Mouse (Mus musculus): ENCODE measurements around the gene Foxn3.

Gene Foxn3

GRCm38 (mm10) chr12:99415538-99415937 is 147.8 kb downstream of the Foxn3 start:
- no peak for DNase-seq (ENCODE audit: low spot score)

GRCm38 (mm10) chr12:99412496-99412895 is 150.9 kb downstream of the Foxn3 start:
- no peak for DNase-seq (ENCODE audit: low spot score)

- no peak for DNase-seq (ENCODE audit: low spot score)
Measured at GRCm38 (mm10) chr12:99412034-99412433, 151.3 kb downstream of the Foxn3 start.

GRCm38 (mm10) chr12:99408651-99409050 is 154.7 kb downstream of the Foxn3 start:
- DNase-seq (ENCODE audit: low spot score): no peak

- DNase-seq (ENCODE audit: low spot score): no peak
Measured at GRCm38 (mm10) chr12:99408089-99408488, 155.3 kb downstream of the Foxn3 start.

- no peak for DNase-seq (ENCODE audit: low spot score)
Measured at GRCm38 (mm10) chr12:99407318-99407716, 156.1 kb downstream of the Foxn3 start.

GRCm38 (mm10) chr12:99406697-99407317 is 156.6 kb downstream of the Foxn3 start:
- DNase-seq (ENCODE audit: low spot score): no peak

GRCm38 (mm10) chr12:99406254-99406653 is 157.1 kb downstream of the Foxn3 start:
- DNase-seq (ENCODE audit: low spot score): peak; percentile 50

GRCm38 (mm10) chr12:99405401-99405800 is 158.0 kb downstream of the Foxn3 start:
- peak; percentile 15 for DNase-seq (ENCODE audit: low spot score)

GRCm38 (mm10) chr12:99403004-99403403 is 160.4 kb downstream of the Foxn3 start:
- DNase-seq (ENCODE audit: low spot score): no peak

GRCm38 (mm10) chr12:99400907-99401306 is 162.5 kb downstream of the Foxn3 start:
- no peak for DNase-seq (ENCODE audit: low spot score)

GRCm38 (mm10) chr12:99399575-99399974 is 163.8 kb downstream of the Foxn3 start:
- DNase-seq (ENCODE audit: low spot score): no peak

- DNase-seq (ENCODE audit: low spot score): no peak
Measured at GRCm38 (mm10) chr12:99396461-99396860, 166.9 kb downstream of the Foxn3 start.

GRCm38 (mm10) chr12:99395082-99395481 is 168.3 kb downstream of the Foxn3 start:
- no peak for DNase-seq (ENCODE audit: low spot score)

GRCm38 (mm10) chr12:99394676-99395075 is 168.7 kb downstream of the Foxn3 start:
- no peak for DNase-seq (ENCODE audit: low spot score)

GRCm38 (mm10) chr12:99393867-99394630 is 169.3 kb downstream of the Foxn3 start:
- no peak for DNase-seq (ENCODE audit: low spot score)

GRCm38 (mm10) chr12:99392944-99393866 is 170.2 kb downstream of the Foxn3 start:
- peak; percentile 93 for DNase-seq (ENCODE audit: low spot score)

GRCm38 (mm10) chr12:99391942-99392880 is 171.2 kb downstream of the Foxn3 start:
- peak; percentile 97 for DNase-seq (ENCODE audit: low spot score)

- no peak for DNase-seq (ENCODE audit: low spot score)
Measured at GRCm38 (mm10) chr12:99390429-99390828, 173.0 kb downstream of the Foxn3 start.

- no peak for DNase-seq (ENCODE audit: low spot score)
Measured at GRCm38 (mm10) chr12:99389244-99389643, 174.1 kb downstream of the Foxn3 start.

All from embryo, embryonic 10.5 days (tissue).